Mouse (Mus musculus) stomach, postnatal 0 days (tissue): ENCODE results near the gene Iqcd. TPM values are rescaled to one million over a fixed set of nuclear protein-coding genes. Genes with fewer than 3 reads are reported as not detected.
A peak's percentile ranks its signal among the peaks of the same experiment; 100 is the strongest.

Experiments used
- ATAC-seq: fragments of 200-750 bp; cut with Nextera tagmentation; 2 replicates; pipeline ENCODE4 v1.8.0; 2017; ENCODE audit not compliant: low FRiP score, low TSS enrichment
- DNase-seq: peaks from one replicate; pipeline ENCODE4 v3.0.0-alpha.2; 2016; ENCODE audit warnings: low spot score
- H3K27ac ChIP-seq: fragments of 300-500 bp; sonication (generic); replicated peaks from 2 replicates; pipeline ENCODE4 v1.5.1; 2014; ENCODE audit warnings: mild to moderate bottlenecking, control low read depth
- H3K27me3 ChIP-seq: fragments of 300-500 bp; sonication (generic); 2 replicates; pipeline ENCODE4 v1.6.1; 2014; ENCODE audit warnings: low read length; ENCODE audit not compliant: control insufficient read depth, insufficient read depth
- H3K36me3 ChIP-seq: fragments of 300-500 bp; sonication (generic); 2 replicates; pipeline ENCODE4 v1.6.1; 2014; ENCODE audit warnings: low read length, mixed read lengths; ENCODE audit not compliant: control insufficient read depth, insufficient read depth
- H3K4me1 ChIP-seq: fragments of 300-500 bp; sonication (generic); replicated peaks from 2 replicates; pipeline ENCODE4 v1.6.1; 2014; ENCODE audit warnings: antibody characterized with exemption; ENCODE audit not compliant: control insufficient read depth, insufficient read depth
- H3K4me2 ChIP-seq: fragments of 300-500 bp; sonication (generic); replicated peaks from 2 replicates; pipeline ENCODE4 v1.6.1; 2014; ENCODE audit warnings: low read depth, mild to moderate bottlenecking, control low read depth, moderate library complexity
- H3K4me3 ChIP-seq: fragments of 300-500 bp; sonication (generic); 2 replicates; pipeline ENCODE4 v1.5.1; 2014; ENCODE audit warnings: low read depth, low read length, control low read depth
- H3K9ac ChIP-seq: fragments of 300-500 bp; sonication (generic); 2 replicates; pipeline ENCODE4 v1.6.1; 2014; ENCODE audit warnings: mild to moderate bottlenecking, low read length, control low read depth, mixed read lengths
- H3K9me3 ChIP-seq: fragments of 300-500 bp; sonication (generic); 2 replicates; pipeline ENCODE4 v1.6.1; 2016; ENCODE audit warnings: low read length; ENCODE audit not compliant: control insufficient read depth
- CTCF ChIP-seq: IDR thresholded peaks from 2 replicates; pipeline ENCODE4 v1.5.1; 2016; ENCODE audit warnings: antibody characterized with exemption, low read depth, mild to moderate bottlenecking, moderate library complexity
- EP300 ChIP-seq: optimal IDR thresholded peaks from 2 replicates; pipeline ENCODE3; 2016; ENCODE audit warnings: antibody characterized with exemption
- WGBS: fragments of 180-500 bp; shearing (Covaris S2); extraction: QIAGEN DNeasy Blood & Tissue Kit; methylation state at CpG from one replicate; pipeline ENCODE4 v1.1.7; 2014; 5-methylcytosine and 5-hydroxymethylcytosine counted together
- polyA plus RNA-seq: library from polyadenylated mRNA; unstranded; fragments of >200 nt; fragmentation: Nextera tagmentation; extraction: Ambion mirVana; gene quantifications from 2 replicates; pipeline ENCODE4 v1.2.1, GENCODE M21; 2015

Gene Iqcd
- polyA plus RNA-seq, 1 experiment from 2014 or later: 0.36 TPM

- ATAC-seq (no peak), DNase-seq (no peak)
- Histone ChIP-seq H3K27me3 (no peaks in the 10 kb centered on the region), H3K4me1 (peaks cover 13% of the 10 kb centered on the region; the same call in 1 of the 2 replicates), H3K4me2 (no peak overlapping the region), H3K9me3 (no peaks in the 10 kb centered on the region), H3K27ac (no peak overlapping the region), H3K9ac (no peak overlapping the region), H3K36me3 (no peaks in the 10 kb centered on the region), H3K4me3 (no peak overlapping the region)
- no peak for TF ChIP-seq CTCF
- no peak for TF ChIP-seq EP300
- 74% methylated on average over 10 of the region's 10 CpGs for WGBS
These were observed 14.2 kb upstream of the Iqcd start for GRCm38 (mm10) chr5:120574469-120575063.

- Histone ChIP-seq H3K27ac (peak overlapping the region; percentile 91), H3K9me3 (no peaks in the 10 kb centered on the region), H3K4me2 (no peak overlapping the region), H3K27me3 (no peaks in the 10 kb centered on the region), H3K4me1 (peaks cover 9% of the 10 kb centered on the region; the same call in 1 of the 2 replicates), H3K36me3 (no peaks in the 10 kb centered on the region), H3K4me3 (no peak overlapping the region), H3K9ac (no peak overlapping the region)
- WGBS: 51% methylated on average over 11 of the region's 11 CpGs
- no peak for TF ChIP-seq EP300
- no peak for TF ChIP-seq CTCF
- DNase-seq: peak; percentile 52
- ATAC-seq: peak; percentile 31
These were observed 12.0 kb upstream of the Iqcd start for GRCm38 (mm10) chr5:120576781-120577301.

DNA sequence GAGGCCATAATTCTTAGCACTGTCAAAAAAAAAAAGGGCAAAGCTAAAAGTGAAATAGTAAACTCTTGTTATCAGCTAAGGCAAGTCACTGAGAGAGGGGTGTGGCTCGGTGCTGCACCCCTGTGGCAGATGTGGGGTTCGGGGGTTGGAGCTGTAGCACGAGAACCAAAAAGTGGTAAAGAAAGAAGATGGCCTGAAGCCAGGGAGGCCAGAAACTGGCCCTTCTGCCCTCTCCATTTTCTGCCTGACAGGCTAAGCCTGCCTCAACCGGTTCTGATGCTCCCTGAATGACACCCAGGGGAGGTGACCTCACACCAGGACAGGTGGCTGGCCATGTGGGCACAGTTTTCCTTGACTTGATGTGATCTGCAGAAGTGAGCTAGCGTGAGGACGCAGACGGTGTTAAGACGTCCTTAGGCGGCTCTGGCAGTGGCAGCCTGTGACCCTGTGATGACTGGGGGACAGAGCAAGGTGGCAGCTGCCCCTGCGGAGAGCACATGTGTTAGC is 10.8 kb upstream of the Iqcd start:
- H3K4me1 ChIP-seq: peaks cover 9% of the 10 kb centered on the region; the same call in 1 of the 2 replicates
- H3K36me3 ChIP-seq: no peaks in the 10 kb centered on the region
- H3K9me3 ChIP-seq: no peaks in the 10 kb centered on the region
- H3K4me2 ChIP-seq: no peak overlapping the region
- ATAC-seq: peak; percentile 12; the same call in 1 of the 2 replicates
- TF ChIP-seq EP300: no peak
- peak; percentile 56 for TF ChIP-seq CTCF
- 47% methylated on average over 10 of the region's 10 CpGs for WGBS
- H3K27ac ChIP-seq: peak overlapping the region; percentile 91
- no peak overlapping the region for H3K4me3 ChIP-seq
- DNase-seq: no peak
- no peak overlapping the region for H3K9ac ChIP-seq
- H3K27me3 ChIP-seq: no peaks in the 10 kb centered on the region

DNA sequence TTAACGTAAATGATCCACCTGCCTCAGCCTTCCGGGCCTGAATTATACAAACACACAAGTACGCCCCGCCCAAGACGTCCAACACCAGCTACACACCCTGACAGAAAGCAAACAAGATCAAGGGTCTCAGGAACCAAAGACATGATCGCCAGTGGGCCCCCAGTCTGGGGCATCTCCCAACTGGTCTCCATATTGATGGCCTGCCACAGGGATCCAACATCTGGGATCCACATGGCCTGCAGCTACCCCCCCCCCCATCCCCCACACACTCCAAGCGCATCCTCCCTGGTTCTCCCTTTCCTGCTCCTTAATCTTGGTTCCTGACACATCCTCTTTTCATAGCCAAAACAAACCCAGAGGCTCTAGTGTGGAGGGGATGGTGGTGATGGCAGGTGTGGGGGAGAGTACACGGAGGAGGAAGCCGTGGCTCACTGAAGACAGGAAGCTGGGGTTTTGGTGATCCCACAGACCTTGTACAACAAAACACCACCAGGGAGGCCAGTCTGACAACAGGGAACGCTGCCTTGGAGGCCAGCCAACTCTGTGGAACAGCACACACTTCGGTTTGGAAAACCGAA is 10.2 kb upstream of the Iqcd start:
- peak overlapping the region; percentile 91 for H3K27ac ChIP-seq
- 0 out of 2 replicates have a peak, but pooled peaks cover 4% of the 10 kb centered on the region for H3K36me3 ChIP-seq
- TF ChIP-seq EP300 (no peak), CTCF (no peak)
- H3K4me3 ChIP-seq: no peak overlapping the region
- no peaks in the 10 kb centered on the region for H3K27me3 ChIP-seq
- H3K9ac ChIP-seq: 0 out of 2 replicates have a peak overlapping the region, but pooled peaks have one; percentile 43
- ATAC-seq: peak; percentile 31
- H3K4me1 ChIP-seq: peaks cover 9% of the 10 kb centered on the region; the same call in 1 of the 2 replicates
- no peaks in the 10 kb centered on the region for H3K9me3 ChIP-seq
- peak overlapping the region; percentile 37 for H3K4me2 ChIP-seq
- 18% methylated on average over 12 of the region's 12 CpGs for WGBS
- peak; percentile 41 for DNase-seq

DNA sequence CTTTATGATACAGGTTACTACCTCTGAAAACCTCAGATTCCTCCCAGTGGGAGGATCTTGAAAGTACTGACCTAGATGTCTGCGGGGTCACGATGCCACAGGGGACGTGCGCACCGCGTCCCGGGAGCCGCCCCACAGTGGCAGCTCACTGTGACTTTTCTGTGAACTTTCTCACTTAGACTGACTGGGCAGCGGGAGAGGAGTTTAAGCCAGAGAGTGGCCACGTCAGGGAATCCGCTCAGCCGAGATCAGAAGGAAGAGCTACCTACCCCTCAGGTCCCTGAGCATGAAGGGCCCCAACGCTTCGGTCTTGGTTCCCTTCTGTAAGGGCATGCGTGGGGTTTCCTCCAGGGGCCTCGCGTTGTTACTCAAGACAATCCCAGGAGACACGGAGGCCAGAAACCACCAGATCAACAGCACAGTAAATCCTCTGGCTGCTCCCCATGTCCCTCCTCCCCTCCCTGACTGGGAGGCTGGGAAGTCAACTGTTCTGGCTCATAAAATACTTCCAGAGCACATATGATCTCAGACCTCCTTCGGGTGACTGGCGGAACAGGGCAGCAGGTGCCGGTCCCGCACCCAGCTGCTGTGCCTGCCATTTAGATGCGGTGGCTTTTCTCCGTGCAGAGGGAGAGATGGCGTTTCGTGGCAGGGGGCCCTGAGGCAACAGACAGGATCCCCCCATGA is 9.5 kb upstream of the Iqcd start:
- H3K27ac ChIP-seq: peak overlapping the region; percentile 91
- no peak overlapping the region for H3K4me3 ChIP-seq
- no peaks in the 10 kb centered on the region for H3K27me3 ChIP-seq
- peak; percentile 55 for DNase-seq
- H3K9me3 ChIP-seq: no peaks in the 10 kb centered on the region
- H3K4me1 ChIP-seq: peaks cover 9% of the 10 kb centered on the region; the same call in 1 of the 2 replicates
- peak overlapping the region; percentile 37 for H3K4me2 ChIP-seq
- peak overlapping the region; percentile 43; the same call in 1 of the 2 replicates for H3K9ac ChIP-seq
- ATAC-seq: peak; percentile 58; the same call in 1 of the 2 replicates
- H3K36me3 ChIP-seq: 0 out of 2 replicates have a peak, but pooled peaks cover 9% of the 10 kb centered on the region
- WGBS: 36% methylated on average over 26 of the region's 26 CpGs
- TF ChIP-seq CTCF (no peak), EP300 (no peak)
